Mouse (Mus musculus) hindlimb bud, embryonic 11.5 days (tissue): ENCODE results near the gene Hoxd3.

Experiments used
- DNase-seq: peaks from one replicate; pipeline ENCODE4 v3.0.0-alpha.2; 2012; ENCODE audit warnings: low read depth, low spot score; ENCODE audit errors: extremely low spot score

Hoxd3 gene

DNA sequence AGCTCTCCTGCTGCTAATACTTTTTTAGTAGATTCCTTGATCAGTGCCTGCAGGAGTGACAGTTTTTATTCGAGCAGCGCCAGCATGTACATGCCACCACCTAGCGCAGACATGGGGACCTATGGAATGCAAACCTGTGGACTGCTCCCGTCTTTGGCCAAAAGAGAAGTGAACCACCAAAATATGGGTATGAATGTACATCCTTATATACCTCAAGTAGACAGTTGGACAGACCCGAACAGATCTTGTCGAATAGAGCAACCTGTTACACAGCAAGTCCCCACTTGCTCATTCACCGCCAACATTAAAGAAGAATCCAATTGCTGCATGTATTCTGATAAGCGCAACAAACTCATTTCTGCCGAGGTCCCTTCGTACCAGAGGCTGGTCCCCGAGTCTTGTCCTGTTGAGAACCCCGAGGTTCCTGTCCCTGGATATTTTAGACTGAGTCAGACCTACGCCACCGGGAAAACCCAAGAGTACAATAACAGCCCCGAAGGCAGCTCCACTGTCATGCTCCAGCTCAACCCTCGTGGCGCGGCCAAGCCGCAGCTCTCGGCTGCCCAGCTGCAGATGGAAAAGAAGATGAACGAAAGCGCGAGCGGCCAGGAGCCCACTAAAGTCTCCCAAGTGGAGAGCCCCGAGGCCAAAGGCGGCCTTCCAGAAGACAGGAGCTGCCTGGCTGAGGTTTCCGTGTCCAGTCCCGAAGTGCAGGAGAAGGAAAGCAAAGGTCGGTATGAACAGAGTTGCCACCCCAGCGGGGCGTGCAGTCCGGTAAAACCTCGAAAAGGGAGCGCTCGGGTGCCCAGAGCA, 19.5 kb upstream of the Hoxd3 start:
- no peak for DNase-seq

DNA sequence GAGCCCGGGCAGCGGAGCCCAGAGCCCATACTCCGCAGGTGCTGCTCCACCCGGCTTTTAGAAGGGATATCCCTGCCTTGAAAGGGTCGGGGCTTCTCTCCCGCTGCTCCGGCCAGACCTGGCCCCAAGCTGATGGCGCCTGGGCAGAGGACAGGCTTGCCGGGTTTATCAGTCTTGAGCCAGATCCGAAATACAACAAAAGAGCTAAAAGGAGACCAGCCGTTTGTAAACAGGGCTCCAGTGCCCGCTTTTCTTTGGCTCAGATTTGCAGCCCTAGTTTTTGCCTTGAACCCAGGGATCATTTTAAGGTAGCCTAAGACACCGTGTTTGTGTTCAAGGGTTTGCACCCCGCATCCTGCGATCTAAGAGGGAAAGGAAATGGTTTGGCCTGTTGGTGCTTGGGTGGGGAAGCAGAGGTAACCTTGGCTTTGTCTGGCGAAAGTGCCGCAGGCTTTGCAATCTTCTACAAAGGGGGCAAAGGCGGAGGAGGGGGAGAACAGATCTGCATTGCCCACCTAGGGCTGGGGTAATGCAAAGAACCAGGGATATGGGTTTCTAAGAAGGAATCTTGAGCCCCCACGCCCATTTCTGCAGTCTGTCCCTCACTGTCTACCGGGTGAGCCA, 18.8 kb upstream of the Hoxd3 start:
- DNase-seq = no peak

DNA sequence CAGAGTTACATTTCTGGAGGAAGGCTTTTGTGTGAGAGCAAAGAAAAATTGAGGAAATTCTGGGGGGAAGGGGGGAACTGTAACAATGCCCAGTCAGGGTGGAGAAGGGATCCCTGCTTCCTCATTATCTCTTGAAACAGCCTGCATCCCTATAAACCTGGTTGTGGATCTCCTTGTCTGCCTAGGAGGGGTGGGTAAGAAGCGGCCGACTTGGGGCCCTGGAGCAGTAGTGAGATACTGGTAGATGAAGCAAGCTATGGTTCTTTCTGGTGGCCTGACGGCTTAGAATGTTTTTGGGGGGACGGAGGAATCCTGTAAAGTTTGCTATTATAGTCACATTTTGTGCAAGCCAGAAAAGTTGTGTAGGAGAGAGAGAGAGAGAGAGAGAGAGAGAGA, 18.3 kb upstream of the Hoxd3 start:
- no peak for DNase-seq

DNA sequence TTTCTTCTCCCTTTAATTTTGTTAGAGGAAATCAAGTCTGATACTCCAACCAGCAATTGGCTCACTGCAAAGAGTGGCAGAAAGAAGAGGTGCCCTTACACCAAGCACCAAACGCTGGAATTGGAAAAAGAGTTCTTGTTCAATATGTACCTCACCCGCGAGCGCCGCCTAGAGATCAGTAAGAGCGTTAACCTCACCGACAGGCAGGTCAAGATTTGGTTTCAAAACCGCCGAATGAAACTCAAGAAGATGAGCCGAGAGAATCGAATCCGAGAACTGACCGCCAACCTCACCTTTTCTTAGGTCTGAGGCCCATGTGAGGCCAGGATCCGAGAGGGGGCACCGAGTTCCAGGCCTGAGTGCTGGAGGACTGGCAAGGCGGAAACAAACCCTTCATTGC, 17.7 kb upstream of the Hoxd3 start:
- no peak for DNase-seq

DNA sequence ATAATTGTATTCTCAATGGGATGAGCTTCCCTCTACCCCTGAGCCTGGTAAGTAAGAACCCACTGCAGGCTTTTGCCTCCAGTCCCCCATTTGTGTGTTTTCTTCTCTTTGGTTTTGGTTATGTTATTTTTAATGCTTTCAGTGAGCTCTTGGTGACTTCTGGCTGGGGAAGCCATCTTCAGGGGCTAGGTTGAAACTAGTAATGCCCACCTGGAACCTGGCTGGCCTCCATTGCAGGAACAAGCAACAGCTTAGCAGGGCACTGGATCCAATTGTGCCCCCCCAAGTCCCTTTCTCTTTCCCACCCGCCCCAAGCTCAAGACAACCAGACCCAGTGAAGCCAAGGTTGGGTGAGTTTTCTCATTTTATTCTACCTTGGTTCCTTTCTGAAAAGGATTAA, 16.3 kb upstream of the Hoxd3 start:
- no peak for DNase-seq

DNA sequence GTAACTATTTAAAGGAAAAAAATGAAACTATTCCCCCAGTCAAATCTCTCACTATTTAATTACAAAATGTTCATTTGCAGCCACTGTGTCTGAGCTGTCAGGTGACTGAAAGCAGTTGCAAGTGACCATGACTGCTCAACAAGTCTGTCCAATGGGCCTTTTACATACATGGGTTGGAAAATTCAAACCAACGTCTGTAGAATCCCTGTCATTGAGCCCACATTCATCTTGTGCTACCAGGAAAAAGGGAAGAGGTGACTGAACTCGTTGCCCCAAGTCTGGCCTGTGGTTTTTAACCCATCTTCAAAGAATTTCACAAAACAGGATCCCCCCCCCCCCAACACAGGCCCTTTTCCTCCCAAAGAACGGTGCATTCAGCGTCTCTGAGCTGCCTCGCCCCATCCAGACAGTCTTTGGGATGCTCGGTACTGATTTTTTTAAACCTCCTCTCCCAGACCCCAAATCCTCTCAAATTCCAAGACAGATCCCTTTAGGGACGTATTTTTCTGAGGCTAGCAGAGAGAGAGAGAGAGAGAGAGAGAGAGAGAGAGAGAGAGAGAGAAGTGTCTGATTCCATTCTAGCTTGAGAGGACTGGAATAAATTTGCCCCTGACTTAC, 15.8 kb upstream of the Hoxd3 start:
- DNase-seq = no peak

DNA sequence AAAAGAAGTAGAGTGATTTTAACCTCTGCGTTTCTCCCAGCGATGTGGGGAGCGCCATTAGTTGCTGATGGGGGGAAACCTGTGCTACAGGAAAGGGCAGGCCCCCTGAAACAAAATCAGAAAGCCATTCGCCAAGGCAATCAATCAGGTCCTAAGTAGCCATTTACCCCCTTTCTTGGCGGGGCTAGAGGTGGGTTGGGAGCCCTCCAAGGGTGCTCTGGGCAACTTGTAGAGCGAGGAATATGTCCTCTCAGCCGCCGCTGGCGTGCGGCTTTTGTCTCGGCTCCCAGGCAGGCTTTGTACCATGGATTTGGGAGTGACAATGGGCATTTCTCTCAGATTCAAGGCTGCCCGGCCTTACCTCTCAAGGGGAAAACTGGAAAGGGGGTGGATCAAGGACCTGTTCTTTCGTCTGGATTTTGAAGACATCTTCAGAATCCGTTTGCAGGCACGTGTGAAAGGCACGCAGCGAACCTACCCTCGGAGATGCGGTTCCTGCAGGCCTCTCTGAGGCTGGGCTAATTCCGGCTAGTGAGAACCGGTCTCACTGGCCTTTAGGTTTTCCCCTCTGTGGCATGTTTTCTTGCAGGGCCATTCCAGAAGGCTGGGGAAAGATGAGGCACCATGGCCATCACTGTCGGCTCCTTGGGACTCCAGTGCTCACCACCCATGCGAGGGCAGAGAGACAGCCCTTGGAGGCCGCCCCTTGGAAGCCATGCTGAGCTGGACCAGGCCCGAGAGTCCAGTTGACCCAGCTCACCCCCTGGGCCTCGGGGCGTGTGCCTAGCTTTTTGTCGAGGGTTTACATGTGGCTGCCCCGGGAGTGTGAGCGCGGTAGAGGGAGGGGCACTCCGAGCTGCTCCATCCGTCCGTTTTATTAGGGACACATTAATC, 15.0 kb upstream of the Hoxd3 start:
- no peak for DNase-seq

DNA sequence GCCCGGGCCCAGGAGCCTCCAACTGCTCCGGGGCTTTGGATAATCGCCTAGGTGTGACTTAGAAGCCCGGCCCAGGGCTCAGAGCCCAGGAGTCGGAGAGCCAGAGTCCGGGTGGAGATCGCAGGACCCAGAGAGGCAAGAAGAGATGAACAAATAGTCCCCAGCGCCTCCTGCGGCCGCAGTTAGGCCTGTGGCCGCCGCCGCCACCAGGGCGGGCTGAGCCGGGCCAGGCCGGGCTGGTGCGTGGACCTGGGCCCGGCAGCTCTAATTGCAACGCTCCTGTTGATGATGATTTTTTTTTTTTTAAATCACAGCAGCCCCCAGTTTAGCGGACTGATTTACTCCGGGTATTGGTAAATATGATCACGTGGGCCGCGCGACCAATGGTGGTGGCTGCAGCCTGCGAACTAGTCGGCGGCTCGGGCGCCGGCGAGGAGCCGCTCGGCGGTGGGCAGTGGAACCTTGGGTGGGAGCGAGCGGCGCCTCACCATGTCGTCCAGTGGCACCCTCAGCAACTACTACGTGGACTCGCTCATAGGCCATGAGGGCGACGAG, 14.1 kb upstream of the Hoxd3 start, which contains the start of gene Hoxd9:
Gene Hoxd9 (plus strand): TSS at position 161 of the 555 bp plus-strand sequence.
- DNase-seq = no peak

DNA sequence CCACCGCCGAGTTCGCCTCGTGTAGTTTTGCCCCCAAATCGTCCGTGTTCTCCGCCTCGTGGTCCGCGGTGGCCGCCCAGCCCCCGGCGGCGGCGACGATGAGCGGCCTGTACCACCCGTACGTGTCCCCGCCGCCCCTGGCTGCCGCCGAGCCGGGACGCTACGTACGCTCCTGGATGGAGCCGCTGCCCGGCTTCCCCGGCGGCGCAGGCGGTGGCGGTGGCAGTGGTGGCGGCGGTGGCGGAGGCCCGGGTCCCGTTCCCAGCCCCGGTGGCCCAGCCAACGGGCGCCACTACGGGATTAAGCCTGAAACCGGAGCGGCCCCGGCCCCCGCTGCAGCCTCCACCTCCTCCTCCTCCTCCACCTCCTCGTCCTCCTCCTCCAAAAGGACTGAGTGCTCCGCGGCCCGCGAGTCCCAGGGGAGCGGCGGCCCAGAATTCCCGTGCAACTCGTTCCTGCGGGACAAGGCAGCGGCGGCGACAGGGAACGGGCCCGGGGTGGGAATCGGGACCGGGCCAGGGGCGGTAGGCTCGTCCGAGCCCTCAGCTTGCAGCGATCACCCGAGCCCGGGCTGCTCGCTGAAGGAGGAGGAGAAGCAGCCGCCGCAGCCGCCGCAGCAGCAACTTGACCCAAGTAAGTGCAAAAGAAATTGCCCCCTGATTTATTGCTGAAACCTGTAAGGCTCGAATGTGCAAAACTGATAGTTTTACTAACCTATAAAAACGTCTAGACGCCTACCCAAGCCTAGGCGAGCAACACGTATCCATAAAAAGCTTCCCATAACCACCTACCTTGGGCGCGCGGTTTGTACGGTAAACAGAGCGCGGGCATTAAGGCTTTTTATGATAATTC, 13.3 kb upstream of the Hoxd3 start:
- DNase-seq = no peak

DNA sequence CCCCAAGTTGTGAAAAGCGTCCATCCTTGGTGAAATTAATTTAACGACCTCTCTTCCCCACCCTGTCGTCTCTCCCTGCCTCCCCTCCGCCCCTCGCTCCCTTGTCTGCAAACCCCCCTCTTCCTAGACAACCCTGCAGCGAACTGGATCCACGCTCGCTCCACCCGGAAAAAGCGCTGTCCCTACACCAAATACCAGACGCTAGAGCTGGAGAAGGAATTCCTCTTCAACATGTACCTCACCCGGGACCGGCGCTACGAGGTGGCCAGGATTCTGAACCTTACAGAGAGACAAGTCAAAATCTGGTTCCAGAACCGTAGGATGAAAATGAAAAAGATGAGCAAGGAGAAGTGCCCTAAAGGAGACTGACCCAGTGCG, 12.7 kb upstream of the Hoxd3 start:
- DNase-seq = no peak

DNA sequence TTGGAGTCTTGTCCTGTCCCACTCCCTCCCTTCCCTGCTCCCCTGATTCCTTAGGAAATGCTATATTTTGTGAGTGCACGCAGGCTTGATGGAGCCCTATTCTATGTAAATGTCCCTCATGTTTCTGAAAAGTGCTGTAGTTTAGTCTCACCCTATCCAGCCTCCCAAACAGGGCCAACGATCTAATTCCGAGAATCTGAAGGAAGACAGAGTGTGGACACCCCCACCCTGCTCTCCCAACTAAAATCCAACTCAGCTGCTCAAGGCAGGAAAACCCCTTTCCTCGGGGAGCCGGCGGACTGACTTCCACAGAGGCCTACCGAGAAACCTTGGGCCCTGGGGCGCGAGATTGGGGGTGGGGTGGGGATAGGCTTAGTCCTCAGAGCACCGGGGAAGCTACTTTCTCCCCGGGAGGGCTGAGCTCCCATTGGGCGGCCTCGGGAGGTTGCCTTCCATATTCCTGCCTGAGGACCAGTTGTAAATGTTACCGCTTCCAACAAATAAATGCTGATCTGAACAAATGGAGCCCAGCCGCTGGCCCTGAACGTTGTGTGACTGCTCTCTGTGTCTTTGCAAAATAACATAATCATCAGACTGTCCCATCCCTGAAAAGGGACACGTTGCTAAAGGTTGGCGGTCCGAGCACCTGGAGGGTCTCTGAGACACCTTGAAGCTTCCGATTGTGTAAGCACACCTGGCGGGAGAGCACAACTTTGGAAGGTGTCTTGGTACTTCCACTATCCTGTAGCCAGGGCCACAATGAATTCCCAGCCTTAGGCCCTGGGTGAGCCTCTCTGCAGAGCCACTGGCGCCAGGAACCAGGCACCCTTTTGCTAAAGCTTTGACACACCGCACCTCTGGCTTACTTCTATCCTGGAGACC, 11.8 kb upstream of the Hoxd3 start:
- DNase-seq = no peak

DNA sequence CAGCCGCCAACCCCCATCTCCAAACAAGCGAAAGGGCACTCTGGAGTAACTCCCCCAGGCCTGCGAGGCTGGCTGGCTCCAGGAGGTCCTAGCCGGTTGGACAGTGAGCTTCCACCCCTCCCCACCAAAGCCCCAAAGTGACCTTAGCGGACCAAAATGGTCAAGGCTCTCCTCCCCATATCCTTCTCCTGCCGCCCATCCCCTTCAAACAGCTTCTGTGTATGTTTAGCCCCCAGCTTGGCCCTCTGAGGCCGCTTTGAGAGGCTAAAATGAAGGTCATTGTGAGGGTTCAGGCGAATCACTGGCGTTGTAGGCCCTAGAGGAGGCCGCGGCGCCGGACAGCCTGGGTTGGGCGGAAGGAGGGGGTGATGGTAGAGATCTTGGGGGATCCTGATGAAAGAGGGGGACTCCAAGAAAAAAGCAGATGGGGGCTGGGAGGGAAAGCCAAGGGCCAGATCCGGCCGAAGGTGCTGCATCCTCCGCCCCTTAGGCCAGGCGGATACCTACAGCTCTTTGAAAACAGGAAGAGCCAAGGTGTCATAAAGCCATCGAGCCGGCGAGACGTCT, 11.1 kb upstream of the Hoxd3 start:
- DNase-seq = no peak

DNA sequence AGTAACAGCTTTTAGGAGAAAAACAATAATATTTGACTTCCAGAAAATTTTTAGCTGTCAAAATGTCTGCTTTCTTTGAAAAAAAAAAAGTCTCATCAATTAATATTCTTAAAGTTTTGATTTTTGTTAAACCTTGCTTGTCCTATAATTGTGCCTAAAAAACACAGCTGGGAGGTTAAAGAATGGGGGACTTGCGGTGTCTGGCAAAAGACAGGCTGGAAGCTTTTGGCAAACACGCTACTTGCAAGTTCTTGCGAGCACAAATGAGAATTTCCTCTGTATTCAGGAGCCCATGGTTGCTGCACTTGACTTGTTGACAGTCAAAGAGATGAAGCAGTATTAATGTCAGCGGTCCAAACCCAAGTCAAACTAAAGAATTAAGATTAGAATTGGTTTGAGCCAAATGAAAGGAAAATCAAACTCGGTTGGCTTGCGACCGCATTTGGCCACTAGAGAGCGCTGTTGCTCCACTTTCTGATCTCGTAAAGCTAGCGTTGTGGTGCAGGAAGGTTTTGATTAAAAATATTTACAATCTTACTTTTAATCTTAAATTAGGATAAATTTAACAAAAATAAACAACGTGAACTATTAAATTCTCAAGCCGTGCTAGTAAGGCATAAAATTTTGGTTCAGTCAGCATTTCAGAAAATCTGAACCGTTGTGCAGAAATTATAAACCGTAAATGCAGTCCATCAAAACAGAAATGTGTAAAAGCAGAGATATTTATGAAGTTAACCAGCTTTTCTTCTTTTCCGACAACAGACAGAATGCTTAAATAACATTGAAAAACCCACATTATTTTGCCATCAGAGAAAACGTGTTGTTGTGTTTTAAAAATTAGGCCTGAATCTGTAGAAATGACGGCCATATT, 9.5 kb upstream of the Hoxd3 start:
- no peak for DNase-seq

DNA sequence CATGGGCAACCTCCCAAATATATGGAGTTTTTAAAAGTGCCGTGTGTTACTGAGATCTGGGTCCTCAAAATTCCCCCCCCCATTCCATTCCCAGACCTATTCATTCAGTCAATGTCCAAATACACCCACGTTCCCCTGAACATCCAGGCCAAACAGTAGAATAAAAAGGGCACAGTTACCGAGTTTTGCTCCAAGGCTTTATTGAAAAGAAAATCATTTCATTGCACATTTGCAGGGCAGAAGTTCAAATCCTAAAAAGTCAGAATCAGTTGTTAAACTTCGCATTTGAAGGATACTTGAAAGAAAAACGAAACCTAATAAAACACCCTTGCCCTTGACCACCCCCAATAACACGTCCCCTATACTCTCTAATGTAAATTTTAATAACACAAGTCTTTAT, 8.9 kb upstream of the Hoxd3 start:
- no peak for DNase-seq

DNA sequence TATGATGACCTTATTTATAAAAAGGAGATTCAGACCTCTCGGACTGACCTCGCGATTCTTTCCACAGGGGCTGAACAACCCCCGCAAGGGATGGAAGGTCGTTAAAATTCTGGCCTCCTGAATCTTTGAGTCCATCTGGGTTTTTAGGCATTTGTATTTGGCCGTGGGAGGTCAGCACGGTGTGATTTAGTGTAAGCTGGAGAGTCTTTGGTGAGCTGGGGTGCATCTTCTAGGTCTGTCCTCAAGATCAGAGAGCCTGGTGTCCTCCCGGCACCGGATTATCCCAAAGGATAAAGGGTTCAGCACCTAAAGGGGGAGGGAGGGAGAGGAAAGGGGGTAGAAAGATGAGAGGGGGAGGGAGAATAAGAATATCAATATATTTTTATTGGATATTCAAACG, 8.4 kb upstream of the Hoxd3 start:
- DNase-seq = no peak

DNA sequence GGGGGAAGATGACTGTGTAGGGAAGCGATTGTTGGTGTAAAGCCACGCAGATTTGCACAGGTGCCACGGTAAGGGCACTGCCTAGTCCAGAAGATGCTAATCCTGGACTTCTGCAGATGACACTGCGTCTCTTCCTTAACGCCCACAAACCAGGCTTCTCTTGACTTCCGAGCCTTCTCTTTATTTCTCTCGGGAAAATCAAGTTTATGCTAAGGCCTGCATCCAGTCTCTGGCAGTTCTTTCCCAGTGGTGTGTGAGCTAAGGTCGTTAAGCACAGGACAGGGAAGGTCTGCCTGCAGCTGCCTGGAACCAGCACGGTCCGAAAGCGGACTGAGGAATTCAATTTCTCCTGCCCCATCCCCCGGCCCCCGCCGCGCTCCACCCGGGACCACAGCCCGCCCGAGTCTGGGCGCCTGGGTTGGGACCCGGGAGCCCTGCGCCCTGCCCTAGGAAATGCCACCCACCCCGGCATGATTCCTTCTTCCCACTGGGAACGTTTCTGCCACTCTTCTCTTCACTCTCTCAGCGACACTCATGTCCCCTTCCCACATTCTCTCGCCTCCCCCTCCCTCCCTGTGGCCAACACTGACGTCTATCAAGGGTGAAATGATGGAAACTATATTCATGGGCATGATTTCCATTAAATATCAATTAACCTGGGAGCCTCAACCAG, 7.9 kb upstream of the Hoxd3 start:
- no peak for DNase-seq

DNA sequence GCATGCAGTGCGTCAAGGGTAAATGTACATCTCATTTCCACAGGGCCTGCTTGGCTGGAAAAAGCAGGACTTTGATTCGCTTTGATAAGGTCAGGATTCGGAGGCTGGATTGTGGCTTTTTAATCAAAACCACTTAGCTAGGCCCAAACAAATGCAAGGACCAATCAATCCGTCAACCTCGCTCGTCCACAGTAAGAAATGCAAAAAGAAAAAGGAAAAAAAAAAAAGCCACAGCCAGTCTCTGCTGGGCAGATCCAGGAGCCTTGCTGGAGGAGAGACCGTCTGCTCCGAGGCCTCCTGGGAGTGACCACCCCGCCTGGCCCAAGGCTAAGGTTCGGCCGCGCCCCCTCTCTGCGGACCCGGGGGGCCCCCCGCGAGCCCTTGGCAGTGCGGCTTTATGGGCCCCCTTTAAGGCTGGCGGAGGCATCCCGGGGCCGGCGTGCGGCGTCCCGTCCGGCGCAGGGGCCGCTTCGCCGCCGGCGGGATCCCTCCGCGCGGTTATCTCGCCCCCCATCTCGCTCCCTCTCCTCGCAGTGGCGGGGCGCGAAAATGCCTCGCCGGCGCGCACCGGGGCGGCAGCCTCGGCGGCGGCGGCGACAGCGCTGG, 7.2 kb upstream of the Hoxd3 start, which contains the start of gene Hoxd8:
Gene Hoxd8 (plus strand): TSS at position 223 of the 606 bp plus-strand sequence.
- DNase-seq = no peak
